Mouse (Mus musculus) myocyte (in vitro differentiated cells): ENCODE results near the gene Syne2.
"Not testable (repeated sequence)": the region's sequence is repeated elsewhere in the genome, so short reads cannot be mapped to it uniquely, and the experiment has no call there.

Experiments used
- MAX ChIP-seq: IDR thresholded peaks from one replicate; pipeline ENCODE4 v1.6.1; 2011; ENCODE audit warnings: low read depth, mild to moderate bottlenecking, control low read depth
- POLR2A ChIP-seq: IDR thresholded peaks from one replicate; pipeline ENCODE4 v1.6.1; 2011; ENCODE audit warnings: low read depth, mild to moderate bottlenecking, control low read depth, moderate library complexity; ENCODE audit not compliant: insufficient read length
- REST ChIP-seq: IDR thresholded peaks from one replicate; pipeline ENCODE4 v1.6.1; 2011; ENCODE audit warnings: mild to moderate bottlenecking, control low read depth, moderate library complexity; ENCODE audit not compliant: insufficient read depth, insufficient read length
- TCF12 ChIP-seq: IDR thresholded peaks from one replicate; pipeline ENCODE4 v1.6.1; 2011; ENCODE audit warnings: mild to moderate bottlenecking, control low read depth; ENCODE audit not compliant: poor library complexity, insufficient read depth, severe bottlenecking

DNA sequence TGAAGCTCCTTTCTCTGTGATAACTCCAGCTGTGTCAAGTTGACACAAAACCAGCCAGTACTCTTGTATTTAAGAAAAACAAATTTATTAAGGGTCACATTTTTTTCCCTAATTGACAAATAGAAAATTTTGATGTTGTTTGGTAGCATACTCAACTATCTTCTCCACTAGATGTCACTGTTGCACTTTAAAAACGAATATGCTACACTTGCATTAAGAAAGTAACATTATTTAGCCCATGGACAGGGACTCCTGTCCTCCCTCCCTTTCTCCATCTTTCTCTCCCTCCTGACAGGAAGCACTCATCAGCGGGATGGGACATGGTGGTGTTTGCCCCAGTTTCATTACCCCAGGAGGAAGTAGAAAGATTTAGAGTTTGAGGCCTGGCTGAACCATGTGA is 31.3 kb upstream of the Syne2 start:
- not testable (repeated sequence) for TF ChIP-seq MAX, REST, TCF12, POLR2A
